Mouse (Mus musculus) liver, embryonic 11.5 days (tissue): Measurements from ENCODE around the gene Hist1h1c. TPM values are rescaled to one million over a fixed set of nuclear protein-coding genes. Genes with fewer than 3 reads are reported as not detected.
"Not testable (repeated sequence)": the region's sequence is repeated elsewhere in the genome, so short reads cannot be mapped to it uniquely, and the experiment has no call there.

Experiments
- ATAC-seq: fragments of 200-750 bp; cut with Nextera tagmentation; replicated peaks from 2 replicates; pipeline ENCODE4 v1.8.0; 2017; ENCODE audit warnings: moderate number of reproducible peaks, mild to moderate bottlenecking, moderate TSS enrichment, moderate library complexity; ENCODE audit not compliant: low FRiP score
- DNase-seq: peaks from one replicate; pipeline ENCODE4 v3.0.0-alpha.2; 2017; ENCODE audit warnings: low spot score
- H3K27ac ChIP-seq: fragments of 300-500 bp; sonication (generic); 2 replicates; pipeline ENCODE4 v1.5.1; 2014; ENCODE audit warnings: mild to moderate bottlenecking, low read depth, low read length, control low read depth
- H3K27me3 ChIP-seq: fragments of 300-500 bp; sonication (generic); replicated peaks from 2 replicates; pipeline ENCODE4 v1.6.1; 2014; ENCODE audit warnings: low read length, mixed read lengths; ENCODE audit not compliant: control insufficient read depth, insufficient read depth
- H3K36me3 ChIP-seq: fragments of 300-500 bp; sonication (generic); 2 replicates; pipeline ENCODE4 v1.6.1; 2014; ENCODE audit warnings: mild to moderate bottlenecking, low read length, moderate library complexity, mixed read lengths; ENCODE audit not compliant: control insufficient read depth, insufficient read depth
- H3K4me1 ChIP-seq: fragments of 300-500 bp; sonication (generic); replicated peaks from 2 replicates; pipeline ENCODE4 v1.6.1; 2014; ENCODE audit warnings: low read length, mixed read lengths; ENCODE audit not compliant: control insufficient read depth, insufficient read depth
- H3K4me2 ChIP-seq: fragments of 300-500 bp; sonication (generic); 2 replicates; pipeline ENCODE4 v1.6.1; 2014; ENCODE audit warnings: mild to moderate bottlenecking, control low read depth, moderate library complexity
- H3K4me3 ChIP-seq: fragments of 300-500 bp; sonication (generic); 2 replicates; pipeline ENCODE4 v1.5.1; 2014; ENCODE audit warnings: low read depth, low read length, control low read depth
- H3K9ac ChIP-seq: fragments of 300-500 bp; sonication (generic); 2 replicates; pipeline ENCODE4 v1.6.1; 2014; ENCODE audit warnings: low read depth, low read length, control low read depth
- H3K9me3 ChIP-seq: fragments of 300-500 bp; sonication (generic); 2 replicates; pipeline ENCODE4 v1.6.1; 2016; ENCODE audit warnings: low read length, inconsistent platforms, mixed read lengths; ENCODE audit not compliant: control insufficient read depth
- WGBS: fragments of 180-500 bp; shearing (Covaris S2); extraction: QIAGEN DNeasy Blood & Tissue Kit; methylation state at CpG from one replicate; pipeline ENCODE4 v1.1.7; 2014; 5-methylcytosine and 5-hydroxymethylcytosine counted together
- polyA plus RNA-seq: library from polyadenylated mRNA; unstranded; fragments of >200 nt; fragmentation: Nextera tagmentation; extraction: Ambion mirVana; gene quantifications from 2 replicates; pipeline ENCODE4 v1.2.1, GENCODE M21; 2014

Gene Hist1h1c
- polyA plus RNA-seq, 1 experiment from 2014 or later = 24.2 TPM

GRCm38 (mm10) chr13:23765172-23765513 lies 26.5 kb downstream of the Hist1h1c start:
- H3K4me1 ChIP-seq = peaks cover 26% of the 10 kb centered on the region
- no peaks in the 10 kb centered on the region for H3K27me3 ChIP-seq
- H3K9me3 ChIP-seq = no peaks in the 10 kb centered on the region
- peak overlapping the region; percentile 56 for H3K4me3 ChIP-seq
- 43% methylated on average over 1 of the region's 1 CpGs for WGBS
- no peak for ATAC-seq
- no peak for DNase-seq
- H3K4me2 ChIP-seq = peak overlapping the region; percentile 84
- H3K36me3 ChIP-seq = no peaks in the 10 kb centered on the region
- peak overlapping the region; percentile 83 for H3K9ac ChIP-seq
- H3K27ac ChIP-seq = peak overlapping the region; percentile 99

DNA sequence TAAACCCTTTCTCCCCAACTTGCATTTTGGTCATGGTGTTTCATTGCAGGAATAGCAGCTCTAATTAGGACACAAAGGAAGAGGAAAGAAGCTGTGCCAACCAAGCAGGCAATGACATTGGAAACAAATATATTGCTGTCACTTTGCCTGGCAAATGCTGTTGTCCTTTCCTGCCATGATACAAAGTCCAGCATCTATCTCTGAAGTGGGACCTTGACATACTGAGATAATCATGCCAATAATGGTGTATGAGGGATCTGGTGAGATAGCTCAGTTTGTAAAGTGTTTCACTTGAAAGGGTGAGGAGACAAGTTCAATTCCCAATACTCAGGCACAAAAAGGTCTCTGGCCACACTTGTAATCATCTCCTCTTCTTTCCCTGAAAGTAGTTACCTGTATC lies 28.2 kb downstream of the Hist1h1c start:
- no peak for ATAC-seq
- Histone ChIP-seq H3K27me3 (no peaks in the 10 kb centered on the region), H3K4me2 (no peak overlapping the region), H3K27ac (no peak overlapping the region), H3K4me1 (peaks cover 23% of the 10 kb centered on the region), H3K9ac (no peak overlapping the region), H3K36me3 (no peaks in the 10 kb centered on the region), H3K9me3 (no peaks in the 10 kb centered on the region), H3K4me3 (no peak overlapping the region)
- no peak for DNase-seq

- no peak for ATAC-seq
- H3K27me3 ChIP-seq = no peaks in the 10 kb centered on the region
- 0 out of 2 replicates have a peak overlapping the region, but pooled peaks have one; percentile 10 for H3K27ac ChIP-seq
- no peaks in the 10 kb centered on the region for H3K9me3 ChIP-seq
- H3K4me3 ChIP-seq = no peak overlapping the region
- H3K36me3 ChIP-seq = no peaks in the 10 kb centered on the region
- no peak for DNase-seq
- H3K9ac ChIP-seq = no peak overlapping the region
- 51% methylated on average over 5 of the region's 5 CpGs for WGBS
- no peak overlapping the region for H3K4me2 ChIP-seq
- peaks cover 17% of the 10 kb centered on the region for H3K4me1 ChIP-seq
These were observed 30.3 kb downstream of the Hist1h1c start for GRCm38 (mm10) chr13:23768834-23769397.

GRCm38 (mm10) chr13:23769613-23770012 lies 31.0 kb downstream of the Hist1h1c start, which contains the start of gene Trim38:
Trim38 (plus strand) TSS chr13:23769913.
- peaks cover 10% of the 10 kb centered on the region for H3K4me1 ChIP-seq
- not testable (repeated sequence) for H3K4me3 ChIP-seq, H3K27me3 ChIP-seq, H3K9me3 ChIP-seq, H3K4me2 ChIP-seq, ATAC-seq, DNase-seq, H3K36me3 ChIP-seq, H3K9ac ChIP-seq
- WGBS = 74% methylated on average over 2 of the region's 2 CpGs
- 0 out of 2 replicates have a peak within 1 kb of the TSS, but pooled peaks have one; percentile 10 for H3K27ac ChIP-seq

DNA sequence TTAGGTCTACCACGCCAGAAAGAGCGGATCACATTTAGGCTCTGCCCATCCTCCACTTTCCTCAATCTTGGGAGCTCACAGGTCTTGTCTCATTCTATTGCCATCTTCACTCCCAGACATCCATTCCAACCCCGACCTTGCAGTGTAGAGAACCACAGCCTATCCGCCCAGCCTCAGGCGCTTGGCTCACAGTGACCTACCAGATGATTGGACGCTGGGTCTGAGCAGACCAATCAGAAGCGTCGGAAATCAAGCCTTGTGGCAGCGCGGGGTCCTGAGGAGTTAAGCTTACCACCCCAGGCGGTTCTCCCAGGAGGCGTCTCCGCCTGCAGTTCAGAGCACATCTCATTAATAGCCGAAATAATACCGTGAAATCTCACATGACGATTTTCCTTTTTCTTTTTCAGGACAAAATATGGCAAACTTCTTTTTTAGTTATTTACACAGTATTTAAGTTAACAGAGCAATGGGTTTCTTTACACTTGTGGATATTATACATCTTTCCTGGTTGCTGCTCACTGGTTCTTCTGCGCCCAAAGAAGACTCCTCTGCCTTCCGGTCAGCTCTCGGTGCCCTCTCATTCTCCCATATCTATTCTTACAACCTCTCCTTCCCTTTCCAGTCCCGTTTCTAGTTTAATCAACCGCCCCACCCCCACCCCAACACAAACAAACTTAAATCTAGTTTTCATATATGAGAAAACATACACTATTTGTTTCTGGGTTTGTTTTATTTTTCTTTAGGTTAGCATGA lies 34.1 kb downstream of the Hist1h1c start:
- Histone ChIP-seq H3K4me2 (peak overlapping the region; percentile 63), H3K36me3 (no peaks in the 10 kb centered on the region), H3K27ac (no peak overlapping the region), H3K4me3 (peak overlapping the region; percentile 29; the same call in 1 of the 2 replicates), H3K27me3 (no peaks in the 10 kb centered on the region), H3K4me1 (peaks cover 7% of the 10 kb centered on the region), H3K9me3 (no peaks in the 10 kb centered on the region), H3K9ac (peak overlapping the region; percentile 45; the same call in 1 of the 2 replicates)
- 15% methylated on average over 21 of the region's 21 CpGs for WGBS
- DNase-seq (peak; percentile 69), ATAC-seq (peak; percentile 98)

DNA sequence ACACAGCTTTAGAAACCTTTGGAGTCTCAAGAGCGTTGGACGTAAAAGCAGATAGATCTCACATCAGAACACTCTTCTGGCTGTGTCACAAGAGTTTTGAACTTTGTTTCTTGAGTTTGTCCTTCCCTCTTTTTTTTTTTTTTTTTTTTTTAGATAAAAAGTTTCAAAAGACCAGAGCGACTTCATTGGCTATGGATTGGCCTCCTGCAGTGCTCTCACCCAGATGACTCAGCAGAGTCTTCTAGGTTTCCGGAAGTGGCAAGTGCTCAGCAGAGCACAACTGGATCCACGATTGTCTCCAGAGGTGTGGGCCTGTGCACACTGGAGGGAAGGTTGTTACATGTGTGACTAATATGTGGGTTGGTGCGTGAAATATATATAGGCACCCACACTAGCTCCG lies 39.7 kb downstream of the Hist1h1c start:
- 87% methylated on average over 7 of the region's 7 CpGs for WGBS
- ATAC-seq (no peak), DNase-seq (no peak)
- Histone ChIP-seq H3K9ac (no peak overlapping the region), H3K4me3 (no peak overlapping the region), H3K4me1 (peaks cover 2% of the 10 kb centered on the region), H3K27me3 (no peaks in the 10 kb centered on the region), H3K27ac (no peak overlapping the region), H3K4me2 (no peak overlapping the region), H3K36me3 (no peaks in the 10 kb centered on the region), H3K9me3 (no peaks in the 10 kb centered on the region)

DNA sequence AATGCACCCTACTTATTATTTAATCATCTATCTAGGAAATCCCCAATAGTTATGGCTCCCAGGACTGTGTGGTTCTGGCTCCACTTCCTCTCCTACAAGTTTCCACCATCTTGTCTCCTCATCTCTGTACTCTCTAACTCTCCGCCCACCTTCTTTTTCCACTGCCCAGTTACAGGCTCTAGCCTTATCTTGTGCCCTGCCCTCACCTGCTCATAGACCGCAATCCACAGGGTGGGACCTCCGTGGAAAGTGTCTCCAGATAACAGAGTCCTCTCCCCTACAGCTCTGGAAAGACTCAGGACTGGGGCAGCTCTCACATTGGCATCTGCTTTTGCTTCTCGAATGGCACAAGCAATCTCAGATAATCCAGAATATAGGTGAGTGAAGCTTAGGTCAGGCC lies 40.4 kb downstream of the Hist1h1c start:
- no peaks in the 10 kb centered on the region for H3K36me3 ChIP-seq
- no peaks in the 10 kb centered on the region for H3K27me3 ChIP-seq
- no peaks in the 10 kb centered on the region for H3K9me3 ChIP-seq
- no peak overlapping the region for H3K27ac ChIP-seq
- H3K4me1 ChIP-seq = no peaks in the 10 kb centered on the region
- H3K9ac ChIP-seq = no peak overlapping the region
- H3K4me3 ChIP-seq = no peak overlapping the region
- peak; percentile 39; the same call in 1 of the 2 replicates for ATAC-seq
- H3K4me2 ChIP-seq = no peak overlapping the region
- WGBS = 52% methylated on average over 4 of the region's 4 CpGs
- no peak for DNase-seq
